In the genomic region with DNA sequence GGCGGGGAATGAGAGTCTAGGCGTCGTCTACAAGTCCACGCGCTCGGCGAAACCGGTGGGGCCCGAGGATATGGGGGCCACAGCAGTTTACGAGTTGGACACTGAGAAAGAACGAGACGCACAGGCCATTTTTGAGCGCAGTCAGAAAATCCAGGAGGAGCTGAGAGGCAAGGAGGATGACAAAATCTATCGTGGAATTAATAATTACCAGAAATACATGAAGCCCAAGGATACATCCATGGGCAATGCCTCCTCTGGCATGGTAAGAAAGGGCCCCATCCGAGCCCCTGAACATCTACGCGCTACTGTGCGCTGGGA, we compare ENCODE assay signal across 8 mouse cellular contexts. TPM values are rescaled to one million over a fixed set of nuclear protein-coding genes. Genes with fewer than 3 reads are reported as not detected.
DNase-seq lines count a peak whose midpoint lies in the region; ATAC-seq and TF ChIP-seq lines count a peak whose summit lies in the region.

No protein-coding gene starts in this region.

- peak overlapping the region; percentile 81 for H3K4me2 ChIP-seq in embryonic facial prominence, embryonic 15.5 days (replicated peaks)
- peak overlapping the region; percentile 93 for H3K4me2 ChIP-seq in intestine, embryonic 16.5 days (ENCODE audit: low read depth, low read length)
- H3K4me2 ChIP-seq in neural tube, embryonic 12.5 days (replicated peaks) = peak overlapping the region; percentile 77

- ATAC-seq in embryonic facial prominence, embryonic 15.5 days (ENCODE audit: insufficient number of reproducible peaks, low FRiP score, low TSS enrichment, low read depth) = 0 out of 2 replicates have a peak, but pooled peaks have one; percentile 15
- ATAC-seq in intestine, embryonic 16.5 days = 0 out of 2 replicates have a peak, but pooled peaks have one; percentile 23
- peak; percentile 44; the same call in 1 of the 2 replicates for ATAC-seq in neural tube, embryonic 12.5 days (ENCODE audit: low FRiP score, low read depth)

- peak overlapping the region; percentile 66 for H3K4me3 ChIP-seq in lung, adult 2 months (replicated peaks; ENCODE audit: extremely low read depth, low read depth, low read length)
- peak overlapping the region; percentile 60 for H3K4me3 ChIP-seq in embryonic facial prominence, embryonic 15.5 days (replicated peaks)
- peak overlapping the region; percentile 66 for H3K4me3 ChIP-seq in intestine, embryonic 16.5 days (ENCODE audit: low read length)
- peak overlapping the region; percentile 55 for H3K4me3 ChIP-seq in neural tube, embryonic 12.5 days

- H3K9me3 ChIP-seq in embryonic facial prominence, embryonic 15.5 days (replicated peaks) = no peaks in the 10 kb centered on the region
- H3K9me3 ChIP-seq in intestine, embryonic 16.5 days (ENCODE audit: control insufficient read depth, low read length) = no peaks in the 10 kb centered on the region
- H3K9me3 ChIP-seq in neural tube, embryonic 12.5 days = no peaks in the 10 kb centered on the region

- no peak for DNase-seq in lung, adult 2 months
- no peak for DNase-seq in lung, postnatal 25 days (ENCODE audit: low spot score)
- no peak for DNase-seq in c-Kit-positive CD71-positive TER-119-positive erythroid progenitor cells, embryonic 14.5 days (ENCODE audit: low spot score)
- no peak for DNase-seq in right cerebral cortex, postnatal 36 days (ENCODE audit: low spot score in 2 of 2)
- DNase-seq in spleen, postnatal 10 days (ENCODE audit: low spot score in 2 of 2) = no peak

- TF ChIP-seq CTCF in lung, adult 2 months (IDR thresholded peaks at IDR 0.05; ENCODE audit: insufficient read depth, low read length) = no peak

- WGBS in lung, adult 2 months = 33% methylated on average over 18 of the region's 18 CpGs
- WGBS in embryonic facial prominence, embryonic 15.5 days = 33% methylated on average over 18 of the region's 18 CpGs
- WGBS in intestine, embryonic 16.5 days = 31% methylated on average over 18 of the region's 18 CpGs
- 38% methylated on average over 18 of the region's 18 CpGs for WGBS in neural tube, embryonic 12.5 days

- H3K9ac ChIP-seq in embryonic facial prominence, embryonic 15.5 days = peak overlapping the region; percentile 60
- peak overlapping the region; percentile 81 for H3K9ac ChIP-seq in intestine, embryonic 16.5 days (ENCODE audit: low read depth, low read length)
- peak overlapping the region; percentile 61 for H3K9ac ChIP-seq in neural tube, embryonic 12.5 days

- no peaks in the 10 kb centered on the region for H3K36me3 ChIP-seq in embryonic facial prominence, embryonic 15.5 days
- H3K36me3 ChIP-seq in intestine, embryonic 16.5 days (ENCODE audit: control insufficient read depth, insufficient read depth, low read length) = no peaks in the 10 kb centered on the region
- H3K36me3 ChIP-seq in neural tube, embryonic 12.5 days = no peaks in the 10 kb centered on the region

- no peak for TF ChIP-seq POLR2A in lung, adult 2 months (IDR thresholded peaks at IDR 0.05; ENCODE audit: borderline replicate concordance, extremely low read depth, low read depth, low read length)

- no peaks in the 10 kb centered on the region for H3K27me3 ChIP-seq in embryonic facial prominence, embryonic 15.5 days
- H3K27me3 ChIP-seq in intestine, embryonic 16.5 days (replicated peaks; ENCODE audit: control insufficient read depth, insufficient read depth, low read length) = no peaks in the 10 kb centered on the region
- H3K27me3 ChIP-seq in neural tube, embryonic 12.5 days (replicated peaks) = no peaks in the 10 kb centered on the region

- H3K27ac ChIP-seq in embryonic facial prominence, embryonic 15.5 days (replicated peaks) = peak overlapping the region; percentile 71; the same call in 1 of the 2 replicates
- H3K27ac ChIP-seq in intestine, embryonic 16.5 days (ENCODE audit: low read length) = peak overlapping the region; percentile 48; the same call in 1 of the 2 replicates
- H3K27ac ChIP-seq in neural tube, embryonic 12.5 days = no peak overlapping the region; the same call in 1 of the 2 replicates

- H3K4me1 ChIP-seq in lung, adult 2 months (ENCODE audit: control insufficient read depth, insufficient read depth, low read length) = no peaks in the 10 kb centered on the region
- H3K4me1 ChIP-seq in embryonic facial prominence, embryonic 15.5 days = 0 out of 2 replicates have a peak, but pooled peaks cover 7% of the 10 kb centered on the region
- 0 out of 2 replicates have a peak, but pooled peaks cover 5% of the 10 kb centered on the region for H3K4me1 ChIP-seq in intestine, embryonic 16.5 days (ENCODE audit: control insufficient read depth, insufficient read depth, low read length)
- 0 out of 2 replicates have a peak, but pooled peaks cover 3% of the 10 kb centered on the region for H3K4me1 ChIP-seq in neural tube, embryonic 12.5 days

RNA-seq across cellular contexts. Expression of gene Rnf113a2, which starts 0.6 kb away (rescaled TPM):
- 3.8 and 5.4 TPM in 2 replicates for polyA plus RNA-seq in lung, adult 2 months (2012; rRNA removed)
- polyA plus RNA-seq in embryonic facial prominence, embryonic 15.5 days (2015; fragmentation: Nextera tagmentation; extraction: Ambion mirVana) = 23.5 and 23.8 TPM in 2 replicates
- 20.0 and 23.3 TPM in 2 replicates for polyA plus RNA-seq in intestine, embryonic 16.5 days (2015; fragmentation: Nextera tagmentation; extraction: Ambion mirVana)
- 28.2 and 28.6 TPM in 2 replicates for polyA plus RNA-seq in neural tube, embryonic 12.5 days (2016; fragmentation: Nextera tagmentation; extraction: Ambion mirVana)

RNA-seq across cellular contexts. Expression of gene Bbof1, which starts 8.7 kb away (rescaled TPM):
- polyA plus RNA-seq in lung, adult 2 months (2012; rRNA removed) = 0.54 and 0.73 TPM in 2 replicates
- polyA plus RNA-seq in embryonic facial prominence, embryonic 15.5 days (2015; fragmentation: Nextera tagmentation; extraction: Ambion mirVana) = 4.1 and 5.4 TPM in 2 replicates
- 0.56 and 0.84 TPM in 2 replicates for polyA plus RNA-seq in intestine, embryonic 16.5 days (2015; fragmentation: Nextera tagmentation; extraction: Ambion mirVana)
- polyA plus RNA-seq in neural tube, embryonic 12.5 days (2016; fragmentation: Nextera tagmentation; extraction: Ambion mirVana) = 2.4 and 3.0 TPM in 2 replicates

RNA-seq across cellular contexts. Expression of gene Entpd5, which starts 8.7 kb away (rescaled TPM):
- 5.5 and 11.5 TPM in 2 replicates for polyA plus RNA-seq in lung, adult 2 months (2012; rRNA removed)
- 22.0 and 24.1 TPM in 2 replicates for polyA plus RNA-seq in embryonic facial prominence, embryonic 15.5 days (2015; fragmentation: Nextera tagmentation; extraction: Ambion mirVana)
- 53.0 and 60.2 TPM in 2 replicates for polyA plus RNA-seq in intestine, embryonic 16.5 days (2015; fragmentation: Nextera tagmentation; extraction: Ambion mirVana)
- 10.1 and 11.0 TPM in 2 replicates for polyA plus RNA-seq in neural tube, embryonic 12.5 days (2016; fragmentation: Nextera tagmentation; extraction: Ambion mirVana)

RNA-seq across cellular contexts. Expression of gene Aldh6a1, which starts 33.2 kb away (rescaled TPM):
- polyA plus RNA-seq in lung, adult 2 months (2012; rRNA removed) = 18.4 and 27.3 TPM in 2 replicates
- 31.9 and 36.1 TPM in 2 replicates for polyA plus RNA-seq in embryonic facial prominence, embryonic 15.5 days (2015; fragmentation: Nextera tagmentation; extraction: Ambion mirVana)
- polyA plus RNA-seq in intestine, embryonic 16.5 days (2015; fragmentation: Nextera tagmentation; extraction: Ambion mirVana) = 34.9 and 36.5 TPM in 2 replicates
- polyA plus RNA-seq in neural tube, embryonic 12.5 days (2016; fragmentation: Nextera tagmentation; extraction: Ambion mirVana) = 24.0 and 25.9 TPM in 2 replicates

RNA-seq across cellular contexts. Expression of gene Lin52, which starts 33.7 kb away (rescaled TPM):
- polyA plus RNA-seq in lung, adult 2 months (2012; rRNA removed) = 11.4 and 14.1 TPM in 2 replicates
- polyA plus RNA-seq in embryonic facial prominence, embryonic 15.5 days (2015; fragmentation: Nextera tagmentation; extraction: Ambion mirVana) = 19.6 and 21.1 TPM in 2 replicates
- 13.9 and 14.7 TPM in 2 replicates for polyA plus RNA-seq in intestine, embryonic 16.5 days (2015; fragmentation: Nextera tagmentation; extraction: Ambion mirVana)
- 33.1 and 34.0 TPM in 2 replicates for polyA plus RNA-seq in neural tube, embryonic 12.5 days (2016; fragmentation: Nextera tagmentation; extraction: Ambion mirVana)
